Mouse (Mus musculus): ENCODE measurements around the gene Zdhhc14. TPM values are rescaled to one million over a fixed set of nuclear protein-coding genes. Genes with fewer than 3 reads are reported as not detected.
A peak's percentile ranks its signal among the peaks of the same experiment; 100 is the strongest.
"Not testable (repeated sequence)": the region's sequence is repeated elsewhere in the genome, so short reads cannot be mapped to it uniquely, and the experiment has no call there.

The Zdhhc14 gene
- polyA plus RNA-seq, 1 experiment from 2014 or later = 9.2 TPM

- Histone ChIP-seq H3K9ac (replicated peaks; ENCODE audit: low read length) (no peak overlapping the region), H3K27ac (replicated peaks; ENCODE audit: low read depth, low read length) (no peak overlapping the region), H3K9me3 (ENCODE audit: control insufficient read depth, low read length) (0 out of 2 replicates have a peak, but pooled peaks cover 5% of the 10 kb centered on the region), H3K4me1 (ENCODE audit: control insufficient read depth, insufficient read depth, low read length) (no peaks in the 10 kb centered on the region), H3K27me3 (ENCODE audit: control insufficient read depth, insufficient read depth, low read length) (no peaks in the 10 kb centered on the region), H3K36me3 (ENCODE audit: control insufficient read depth, insufficient read depth, low read length) (no peaks in the 10 kb centered on the region), H3K4me3 (replicated peaks; ENCODE audit: low read depth, low read length) (no peak overlapping the region), H3K4me2 (ENCODE audit: low read length) (no peak overlapping the region)
- 76% methylated on average over 4 of the region's 4 CpGs for WGBS
- DNase-seq (no peak), ATAC-seq (ENCODE audit: low FRiP score, low TSS enrichment) (no peak)
Measured at GRCm38 (mm10) chr17:5612236-5612635, 119.9 kb downstream of the Zdhhc14 start.

GRCm38 (mm10) chr17:5614771-5615318 is 122.5 kb downstream of the Zdhhc14 start:
- no peak for DNase-seq
- Histone ChIP-seq H3K27ac (replicated peaks; ENCODE audit: low read depth, low read length) (no peak overlapping the region), H3K9me3 (ENCODE audit: control insufficient read depth, low read length) (0 out of 2 replicates have a peak, but pooled peaks cover 5% of the 10 kb centered on the region), H3K9ac (replicated peaks; ENCODE audit: low read length) (0 out of 2 replicates have a peak overlapping the region, but pooled peaks have one; percentile 6), H3K27me3 (ENCODE audit: control insufficient read depth, insufficient read depth, low read length) (no peaks in the 10 kb centered on the region), H3K36me3 (ENCODE audit: control insufficient read depth, insufficient read depth, low read length) (no peaks in the 10 kb centered on the region), H3K4me1 (ENCODE audit: control insufficient read depth, insufficient read depth, low read length) (no peaks in the 10 kb centered on the region), H3K4me2 (ENCODE audit: low read length) (no peak overlapping the region), H3K4me3 (replicated peaks; ENCODE audit: low read depth, low read length) (no peak overlapping the region)
- 85% methylated on average over 9 of the region's 9 CpGs for WGBS
- ATAC-seq (ENCODE audit: low FRiP score, low TSS enrichment) = no peak

DNA sequence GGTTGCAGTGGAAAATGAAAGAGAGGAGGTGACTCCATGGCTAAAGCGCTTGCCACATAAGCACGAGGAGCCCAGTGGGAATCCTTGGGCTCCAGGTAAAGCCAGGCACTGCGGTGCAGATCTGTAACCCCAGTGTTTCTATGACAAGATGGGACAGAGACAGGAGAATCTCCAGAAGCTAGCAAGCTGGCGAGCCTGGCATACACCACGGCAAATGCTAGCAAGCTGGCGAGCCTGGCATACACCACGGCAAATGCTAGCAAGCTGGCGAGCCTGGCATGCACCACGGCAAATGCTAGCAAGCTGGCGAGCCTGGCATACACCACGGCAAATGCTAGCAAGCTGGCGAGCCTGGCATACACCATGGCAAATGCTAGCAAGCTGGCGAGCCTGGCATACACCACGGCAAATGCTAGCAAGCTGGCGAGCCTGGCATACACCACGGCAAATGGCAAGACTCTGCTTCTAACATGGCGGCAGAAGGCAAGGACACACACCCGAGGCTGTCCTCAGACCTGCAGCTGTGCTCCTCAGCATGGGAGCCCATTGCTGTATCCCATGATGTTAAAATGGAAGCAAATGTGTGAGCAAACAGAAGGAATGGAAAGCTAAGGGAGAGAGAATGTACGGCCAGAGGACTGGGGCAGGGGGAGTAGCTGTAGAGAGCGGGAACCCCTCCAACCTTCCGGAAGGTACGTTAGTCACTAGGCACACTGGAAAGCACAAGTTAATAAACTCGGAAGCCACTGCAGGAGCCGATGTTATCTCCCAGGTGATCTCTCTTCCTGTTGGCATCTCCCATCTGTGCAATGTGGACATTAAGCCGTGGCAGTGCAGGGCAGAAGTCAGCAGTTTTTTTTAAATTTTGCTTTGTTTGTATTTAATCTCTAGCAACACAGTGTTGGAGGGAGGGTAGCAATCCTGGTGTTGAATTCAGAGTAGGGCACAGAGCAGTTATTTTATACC is 129.6 kb downstream of the Zdhhc14 start:
- no peaks in the 10 kb centered on the region for H3K9me3 ChIP-seq (ENCODE audit: control insufficient read depth, low read length)
- no peaks in the 10 kb centered on the region for H3K36me3 ChIP-seq (ENCODE audit: control insufficient read depth, insufficient read depth, low read length)
- H3K27me3 ChIP-seq (ENCODE audit: control insufficient read depth, insufficient read depth, low read length) = no peaks in the 10 kb centered on the region
- H3K4me2 ChIP-seq (ENCODE audit: low read length) = no peak overlapping the region
- no peak for DNase-seq
- WGBS = 89% methylated on average over 25 of the region's 25 CpGs
- H3K4me3 ChIP-seq (replicated peaks; ENCODE audit: low read depth, low read length) = no peak overlapping the region
- H3K9ac ChIP-seq (replicated peaks; ENCODE audit: low read length) = no peak overlapping the region
- H3K4me1 ChIP-seq (ENCODE audit: control insufficient read depth, insufficient read depth, low read length) = no peaks in the 10 kb centered on the region
- ATAC-seq (ENCODE audit: low FRiP score, low TSS enrichment) = no peak
- H3K27ac ChIP-seq (replicated peaks; ENCODE audit: low read depth, low read length) = no peak overlapping the region

- Histone ChIP-seq H3K9me3 (ENCODE audit: control insufficient read depth, low read length) (no peaks in the 10 kb centered on the region), H3K27me3 (ENCODE audit: control insufficient read depth, insufficient read depth, low read length) (no peaks in the 10 kb centered on the region), H3K9ac (replicated peaks; ENCODE audit: low read length) (no peak overlapping the region), H3K27ac (replicated peaks; ENCODE audit: low read depth, low read length) (no peak overlapping the region), H3K4me2 (ENCODE audit: low read length) (no peak overlapping the region), H3K4me1 (ENCODE audit: control insufficient read depth, insufficient read depth, low read length) (no peaks in the 10 kb centered on the region), H3K4me3 (replicated peaks; ENCODE audit: low read depth, low read length) (no peak overlapping the region), H3K36me3 (ENCODE audit: control insufficient read depth, insufficient read depth, low read length) (no peaks in the 10 kb centered on the region)
- WGBS = 68% methylated on average over 6 of the region's 6 CpGs
- ATAC-seq (ENCODE audit: low FRiP score, low TSS enrichment) (no peak), DNase-seq (no peak)
Measured at GRCm38 (mm10) chr17:5622764-5623163, 130.4 kb downstream of the Zdhhc14 start.

DNA sequence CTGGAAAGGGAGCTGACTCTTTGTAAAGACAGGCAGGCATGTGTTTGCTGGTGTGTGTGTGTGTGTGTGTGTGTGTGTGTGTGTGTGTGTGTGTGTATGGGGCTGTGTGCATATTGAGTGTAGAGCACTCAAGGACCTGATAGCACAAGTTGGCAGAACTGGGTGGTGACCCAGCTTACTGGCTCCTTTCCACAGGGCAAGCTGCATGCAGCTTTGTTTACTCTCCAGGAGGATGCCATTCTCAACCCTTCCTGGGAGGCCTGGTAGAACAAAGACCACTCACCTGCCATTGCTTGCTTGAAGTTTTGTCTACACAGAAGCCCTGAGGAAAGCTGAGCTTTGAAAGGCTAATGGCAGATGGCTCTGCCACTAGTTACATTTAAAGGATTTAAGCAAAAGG is 130.8 kb downstream of the Zdhhc14 start:
- H3K4me2 ChIP-seq (ENCODE audit: low read length) = no peak overlapping the region
- H3K9me3 ChIP-seq (ENCODE audit: control insufficient read depth, low read length) = no peaks in the 10 kb centered on the region
- no peak overlapping the region for H3K9ac ChIP-seq (replicated peaks; ENCODE audit: low read length)
- no peaks in the 10 kb centered on the region for H3K36me3 ChIP-seq (ENCODE audit: control insufficient read depth, insufficient read depth, low read length)
- no peak for DNase-seq
- no peaks in the 10 kb centered on the region for H3K4me1 ChIP-seq (ENCODE audit: control insufficient read depth, insufficient read depth, low read length)
- H3K4me3 ChIP-seq (replicated peaks; ENCODE audit: low read depth, low read length) = no peak overlapping the region
- H3K27me3 ChIP-seq (ENCODE audit: control insufficient read depth, insufficient read depth, low read length) = no peaks in the 10 kb centered on the region
- ATAC-seq (ENCODE audit: low FRiP score, low TSS enrichment) = no peak
- H3K27ac ChIP-seq (replicated peaks; ENCODE audit: low read depth, low read length) = no peak overlapping the region

GRCm38 (mm10) chr17:5624815-5625214 is 132.5 kb downstream of the Zdhhc14 start:
- not testable (repeated sequence) for DNase-seq; H3K27ac ChIP-seq (replicated peaks; ENCODE audit: low read depth, low read length); H3K4me1 ChIP-seq (ENCODE audit: control insufficient read depth, insufficient read depth, low read length); H3K4me3 ChIP-seq (replicated peaks; ENCODE audit: low read depth, low read length); ATAC-seq (ENCODE audit: low FRiP score, low TSS enrichment); H3K36me3 ChIP-seq (ENCODE audit: control insufficient read depth, insufficient read depth, low read length); H3K27me3 ChIP-seq (ENCODE audit: control insufficient read depth, insufficient read depth, low read length); H3K9me3 ChIP-seq (ENCODE audit: control insufficient read depth, low read length); H3K9ac ChIP-seq (replicated peaks; ENCODE audit: low read length); H3K4me2 ChIP-seq (ENCODE audit: low read length)
- WGBS = 74% methylated on average over 1 of the region's 1 CpGs

DNA sequence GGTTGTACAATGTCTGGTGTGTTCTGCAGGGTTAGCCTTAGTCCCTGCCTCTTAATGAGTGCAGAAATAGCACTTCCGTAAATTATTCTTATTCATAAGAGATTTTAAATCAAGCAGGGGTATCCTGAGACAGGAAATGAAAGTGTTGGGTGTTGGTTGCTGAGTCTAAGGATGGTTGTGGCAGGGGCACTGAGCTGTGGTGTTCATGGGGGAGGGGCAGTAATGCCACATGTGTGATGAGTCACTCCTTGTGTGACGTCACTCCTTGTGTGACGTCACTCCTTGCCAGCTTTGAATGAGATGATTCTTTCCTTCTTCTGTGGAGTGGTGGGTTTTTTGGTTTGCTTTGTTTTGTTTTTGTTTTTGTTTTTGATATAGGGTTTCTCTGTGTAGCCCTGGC is 134.0 kb downstream of the Zdhhc14 start:
- DNase-seq (no peak), ATAC-seq (ENCODE audit: low FRiP score, low TSS enrichment) (no peak)
- Histone ChIP-seq H3K27ac (replicated peaks; ENCODE audit: low read depth, low read length) (no peak overlapping the region), H3K4me2 (ENCODE audit: low read length) (no peak overlapping the region), H3K4me3 (replicated peaks; ENCODE audit: low read depth, low read length) (no peak overlapping the region), H3K27me3 (ENCODE audit: control insufficient read depth, insufficient read depth, low read length) (no peaks in the 10 kb centered on the region), H3K9me3 (ENCODE audit: control insufficient read depth, low read length) (no peaks in the 10 kb centered on the region), H3K4me1 (ENCODE audit: control insufficient read depth, insufficient read depth, low read length) (no peaks in the 10 kb centered on the region), H3K9ac (replicated peaks; ENCODE audit: low read length) (no peak overlapping the region), H3K36me3 (ENCODE audit: control insufficient read depth, insufficient read depth, low read length) (no peaks in the 10 kb centered on the region)
- WGBS = 84% methylated on average over 3 of the region's 3 CpGs

DNA sequence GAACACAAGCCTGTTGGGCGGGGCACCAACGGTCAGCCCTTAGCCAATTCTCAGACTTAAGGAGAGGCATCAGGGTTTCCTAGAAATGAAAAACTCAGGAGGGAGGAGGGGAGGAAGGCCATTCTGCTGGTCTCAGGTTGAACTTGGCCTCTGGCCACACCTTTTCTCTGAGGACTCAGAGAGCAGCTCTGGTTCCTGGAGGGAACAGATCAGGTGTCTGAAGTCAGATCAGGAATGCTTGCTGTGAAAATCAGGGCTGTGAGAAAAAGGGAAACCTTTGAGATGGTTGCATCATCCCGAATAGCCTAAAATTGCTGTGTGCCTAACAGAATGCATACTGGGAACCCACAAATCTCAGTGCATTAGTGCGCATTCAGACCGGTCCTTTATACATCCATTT is 135.3 kb downstream of the Zdhhc14 start:
- Histone ChIP-seq H3K27ac (replicated peaks; ENCODE audit: low read depth, low read length) (no peak overlapping the region), H3K4me2 (ENCODE audit: low read length) (no peak overlapping the region), H3K9ac (replicated peaks; ENCODE audit: low read length) (no peak overlapping the region), H3K27me3 (ENCODE audit: control insufficient read depth, insufficient read depth, low read length) (no peaks in the 10 kb centered on the region), H3K36me3 (ENCODE audit: control insufficient read depth, insufficient read depth, low read length) (no peaks in the 10 kb centered on the region), H3K4me1 (ENCODE audit: control insufficient read depth, insufficient read depth, low read length) (no peaks in the 10 kb centered on the region), H3K9me3 (ENCODE audit: control insufficient read depth, low read length) (no peaks in the 10 kb centered on the region), H3K4me3 (replicated peaks; ENCODE audit: low read depth, low read length) (no peak overlapping the region)
- 95% methylated on average over 5 of the region's 5 CpGs for WGBS
- DNase-seq = no peak
- ATAC-seq (ENCODE audit: low FRiP score, low TSS enrichment) = no peak

DNA sequence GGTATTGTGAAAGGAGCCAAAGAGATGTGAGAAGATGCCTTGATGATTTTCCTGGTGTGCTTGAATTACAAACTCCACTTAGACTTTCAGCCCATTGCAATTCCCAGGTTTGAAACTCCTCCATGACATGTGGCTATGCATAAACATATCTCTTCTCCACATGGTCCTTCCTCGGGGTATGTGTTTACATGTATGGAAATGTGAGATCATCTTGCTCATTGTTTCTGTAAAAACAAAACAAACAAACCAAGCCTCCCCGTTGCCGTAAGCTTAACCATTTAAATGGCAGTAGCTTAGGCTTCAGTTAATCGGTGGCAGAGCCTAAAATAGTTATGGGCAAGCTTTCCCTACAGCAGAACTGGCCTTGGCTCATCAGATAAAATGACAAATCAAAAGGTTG is 137.3 kb downstream of the Zdhhc14 start:
- no peak for ATAC-seq (ENCODE audit: low FRiP score, low TSS enrichment)
- DNase-seq = no peak
- Histone ChIP-seq H3K36me3 (ENCODE audit: control insufficient read depth, insufficient read depth, low read length) (no peaks in the 10 kb centered on the region), H3K4me2 (ENCODE audit: low read length) (no peak overlapping the region), H3K4me3 (replicated peaks; ENCODE audit: low read depth, low read length) (no peak overlapping the region), H3K9me3 (ENCODE audit: control insufficient read depth, low read length) (no peaks in the 10 kb centered on the region), H3K4me1 (ENCODE audit: control insufficient read depth, insufficient read depth, low read length) (no peaks in the 10 kb centered on the region), H3K27me3 (ENCODE audit: control insufficient read depth, insufficient read depth, low read length) (no peaks in the 10 kb centered on the region), H3K27ac (replicated peaks; ENCODE audit: low read depth, low read length) (no peak overlapping the region), H3K9ac (replicated peaks; ENCODE audit: low read length) (no peak overlapping the region)
- 81% methylated on average over 4 of the region's 4 CpGs for WGBS

Data from midbrain, embryonic 14.5 days (tissue).